Mouse (Mus musculus) heart, postnatal 0 days (tissue): Measurements from ENCODE around the gene Nxf2.
A peak's percentile ranks its signal among the peaks of the same experiment; 100 is the strongest.

Experiments used
- CTCF ChIP-seq: IDR thresholded peaks from 2 replicates; pipeline ENCODE4 v1.5.1; 2016; ENCODE audit warnings: antibody characterized with exemption, control low read depth, low read depth
- EP300 ChIP-seq: IDR thresholded peaks from 2 replicates; pipeline ENCODE4 v1.6.1; 2016; ENCODE audit warnings: antibody characterized with exemption, low read depth

DNA sequence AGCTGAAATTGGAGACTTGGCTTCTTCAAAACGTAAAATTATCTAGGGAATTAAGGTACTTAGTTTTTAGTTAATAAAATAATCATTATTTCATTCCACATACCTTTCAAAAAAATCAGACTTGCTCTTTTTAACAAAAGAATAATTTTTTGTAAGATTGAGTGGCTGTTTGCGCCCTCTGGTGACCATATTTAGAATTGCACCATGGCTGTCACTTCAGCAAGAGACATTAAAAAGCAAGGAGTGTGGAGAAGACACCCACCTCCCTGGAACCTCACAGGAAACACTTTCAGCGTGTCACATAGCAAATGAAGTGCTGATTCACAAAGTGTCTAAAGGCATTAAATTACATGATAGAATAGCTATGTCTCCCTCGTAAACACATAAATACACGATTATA is 34.2 kb downstream of the Nxf2 start:
- TF ChIP-seq CTCF = peak; percentile 55
- no peak for TF ChIP-seq EP300
